Mouse (Mus musculus) bone marrow macrophage, adult 2 months (primary cell): ENCODE data around the gene Cav2.

Experiments used
- CTCF ChIP-seq: IDR thresholded peaks from 2 replicates; pipeline ENCODE4 v1.5.1; 2012; ENCODE audit warnings: low read depth, mild to moderate bottlenecking, low read length, moderate library complexity
- POLR2A ChIP-seq: IDR thresholded peaks from 2 replicates; pipeline ENCODE4 v1.6.1; 2012; ENCODE audit warnings: mild to moderate bottlenecking, low read depth, low read length, borderline replicate concordance

DNA sequence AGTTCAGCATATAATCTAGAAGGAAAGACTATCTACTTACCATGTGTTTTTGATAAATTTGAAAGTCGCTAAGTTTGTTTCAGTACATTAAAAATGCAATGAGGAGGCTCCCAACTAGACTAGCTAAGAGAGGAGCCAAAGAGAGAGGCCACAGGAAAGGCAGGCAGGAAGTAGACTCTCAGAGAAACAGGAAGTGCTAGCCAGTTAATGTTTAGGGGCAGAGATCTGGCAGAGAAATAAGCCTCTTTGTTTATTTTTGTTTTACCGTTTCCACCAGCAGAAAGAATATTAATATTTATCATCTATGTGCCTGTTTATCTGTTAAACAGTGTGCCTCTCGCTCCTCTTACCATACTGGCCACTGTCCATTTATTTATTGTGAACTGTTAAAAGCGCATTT, 5.4 kb downstream of the Cav2 start:
- no peak for TF ChIP-seq POLR2A
- TF ChIP-seq CTCF = no peak
